Mouse (Mus musculus): ENCODE results near the gene Alpk3. TPM values are rescaled to one million over a fixed set of nuclear protein-coding genes. Genes with fewer than 3 reads are reported as not detected.

The Alpk3 gene
- total RNA-seq (2022): under 1 TPM; 0.12 to 0.24 (median 0.19) TPM

- no peak for DNase-seq
These were observed at the start of gene Alpk3 for GRCm38 (mm10) chr7:81057471-81057870. Alpk3 (plus strand) TSS chr7:81057600.

- DNase-seq: no peak
These were observed 49.1 kb upstream of the Alpk3 start for GRCm38 (mm10) chr7:81008285-81008684.

GRCm38 (mm10) chr7:81011576-81011975 lies 45.8 kb upstream of the Alpk3 start:
- no peak for DNase-seq

- DNase-seq: no peak
These were observed 37.1 kb upstream of the Alpk3 start for GRCm38 (mm10) chr7:81020307-81020706.

- no peak for DNase-seq
These were observed 34.7 kb upstream of the Alpk3 start for GRCm38 (mm10) chr7:81022731-81023130.

GRCm38 (mm10) chr7:81024118-81024517 lies 33.3 kb upstream of the Alpk3 start:
- no peak for DNase-seq

GRCm38 (mm10) chr7:81024651-81025050 lies 32.7 kb upstream of the Alpk3 start:
- DNase-seq: no peak

- no peak for DNase-seq
These were observed 31.6 kb upstream of the Alpk3 start for GRCm38 (mm10) chr7:81025751-81026150.

GRCm38 (mm10) chr7:81039711-81040110 lies 17.7 kb upstream of the Alpk3 start:
- DNase-seq: no peak

- DNase-seq: no peak
These were observed 14.3 kb upstream of the Alpk3 start for GRCm38 (mm10) chr7:81043023-81043620.

GRCm38 (mm10) chr7:81047847-81048246 lies 9.6 kb upstream of the Alpk3 start:
- no peak for DNase-seq

- DNase-seq: peak; percentile 32
These were observed 8.9 kb upstream of the Alpk3 start for GRCm38 (mm10) chr7:81048513-81048912.

- no peak for DNase-seq
These were observed 7.4 kb upstream of the Alpk3 start for GRCm38 (mm10) chr7:81049966-81050365.

GRCm38 (mm10) chr7:81055709-81056370 lies 1.6 kb upstream of the Alpk3 start:
- no peak for DNase-seq

- DNase-seq: no peak
These were observed 706 bp downstream of the Alpk3 start for GRCm38 (mm10) chr7:81057901-81058711.

GRCm38 (mm10) chr7:81058712-81059154 lies 1.3 kb downstream of the Alpk3 start:
- peak; percentile 24 for DNase-seq

- no peak for DNase-seq
These were observed 2.0 kb downstream of the Alpk3 start for GRCm38 (mm10) chr7:81059388-81059787.

GRCm38 (mm10) chr7:81060908-81061307 lies 3.5 kb downstream of the Alpk3 start:
- no peak for DNase-seq

GRCm38 (mm10) chr7:81061936-81062335 lies 4.5 kb downstream of the Alpk3 start:
- DNase-seq: no peak

GRCm38 (mm10) chr7:81063332-81063731 lies 5.9 kb downstream of the Alpk3 start:
- DNase-seq: no peak

- DNase-seq: no peak
These were observed 9.3 kb downstream of the Alpk3 start for GRCm38 (mm10) chr7:81066714-81067113.

- DNase-seq: no peak
These were observed 15.1 kb downstream of the Alpk3 start for GRCm38 (mm10) chr7:81072463-81072862.

- DNase-seq: no peak
These were observed 15.9 kb downstream of the Alpk3 start for GRCm38 (mm10) chr7:81073273-81073672.
